ENCODE assay signal across 10 mouse cellular contexts in genomic region chr6:86570830-86571229, GRCm38 (mm10). TPM values are rescaled to one million over a fixed set of nuclear protein-coding genes. Genes with fewer than 3 reads are reported as not detected.
DNase-seq lines count a peak whose midpoint lies in the region; ATAC-seq lines count a peak whose summit lies in the region.
"Had no signal": no experiment of that assay in that cellular context is flagged by ENCODE, and none has a peak within 500 bp of the region (broad histone marks: within the 10 kb centered on the region; RNA-seq: fewer than 3 reads in every experiment).

No protein-coding gene starts in this region.

- WGBS in liver, embryonic 16.5 days (ENCODE audit: insufficient replicate concordance), result 20% methylated on average over 9 of the region's 9 CpGs
- 61% methylated on average over 9 of the region's 9 CpGs for WGBS in forebrain, embryonic 13.5 days

- H3K27me3 ChIP-seq in liver, embryonic 16.5 days (ENCODE audit: control insufficient read depth, insufficient read depth, low read depth, low read length), result no peaks in the 10 kb centered on the region
- no peaks in the 10 kb centered on the region for H3K27me3 ChIP-seq in forebrain, embryonic 13.5 days

- no peaks in the 10 kb centered on the region for H3K9me3 ChIP-seq in liver, embryonic 16.5 days (replicated peaks; ENCODE audit: control insufficient read depth, low read length)
- no peaks in the 10 kb centered on the region for H3K9me3 ChIP-seq in forebrain, embryonic 13.5 days (replicated peaks)

- H3K4me2 ChIP-seq in liver, embryonic 16.5 days (ENCODE audit: low read depth, low read length), result no peak overlapping the region
- no peak overlapping the region for H3K4me2 ChIP-seq in forebrain, embryonic 13.5 days

- no peaks in the 10 kb centered on the region for H3K36me3 ChIP-seq in liver, embryonic 16.5 days (ENCODE audit: control insufficient read depth, insufficient read depth)
- H3K36me3 ChIP-seq in forebrain, embryonic 13.5 days (ENCODE audit: poor library complexity, severe bottlenecking), result peaks cover 13% of the 10 kb centered on the region

- no peak overlapping the region for H3K9ac ChIP-seq in liver, embryonic 16.5 days (ENCODE audit: low read depth, low read length)
- no peak overlapping the region for H3K9ac ChIP-seq in forebrain, embryonic 13.5 days
- H3K9ac ChIP-seq: forebrain, postnatal 0 days had no signal

- no peak for DNase-seq in liver
- peak; percentile 37 to 65 for DNase-seq in kidney, postnatal 36 days
- peak; percentile 48 for DNase-seq in thymus, postnatal 0 days (ENCODE audit: low spot score)
- no peak for DNase-seq in layer of hippocampus, adult 9-10 months (ENCODE audit: low spot score)
- no peak for DNase-seq in gastrocnemius, postnatal 4 days (ENCODE audit: low spot score in 2 of 2)
- DNase-seq: forebrain, postnatal 0 days had no signal

- 0 out of 2 replicates have a peak, but pooled peaks have one; percentile 19 for ATAC-seq in liver, embryonic 16.5 days (ENCODE audit: low read depth)
- peak; percentile 85 for ATAC-seq in granulocyte monocyte progenitor cell, adult 5-6 weeks (replicated peaks; ENCODE audit: poor library complexity, severe bottlenecking)
- ATAC-seq in forebrain, embryonic 13.5 days, result no peak
- ATAC-seq: forebrain, postnatal 0 days had no signal

- H3K4me3 ChIP-seq in liver, embryonic 16.5 days (ENCODE audit: low read depth, low read length), result no peak overlapping the region
- H3K4me3 ChIP-seq in forebrain, embryonic 13.5 days, result no peak overlapping the region

- 0 out of 2 replicates have a peak overlapping the region, but pooled peaks have one; percentile 14 for H3K27ac ChIP-seq in liver, embryonic 16.5 days (ENCODE audit: low read length)
- H3K27ac ChIP-seq in forebrain, embryonic 13.5 days, result no peak overlapping the region

- H3K4me1 ChIP-seq in liver, embryonic 16.5 days (ENCODE audit: control insufficient read depth, low read depth, low read length), result peaks cover 3% of the 10 kb centered on the region
- peaks cover 18% of the 10 kb centered on the region for H3K4me1 ChIP-seq in forebrain, embryonic 13.5 days

RNA-seq across cellular contexts. Expression of gene Pcbp1, which starts 44.7 kb away (rescaled TPM):
- polyA plus RNA-seq in liver, embryonic 16.5 days (2015; fragmentation: Nextera tagmentation; extraction: Ambion mirVana), result 82.3 and 84.0 TPM in 2 replicates
- total RNA-seq in granulocyte monocyte progenitor cell, adult 5-6 weeks (2014; fragmentation: Nextera tagmentation), result 258 and 285 TPM in 2 replicates
- total RNA-seq in granulocyte monocyte progenitor cell, adult 5-6 weeks (2017), result 130 and 152 TPM in 2 replicates
- 466 and 487 TPM in 2 replicates for polyA plus RNA-seq in thymus, postnatal 0 days (2015; fragmentation: Nextera tagmentation; extraction: Ambion mirVana)
- 100 to 1,000 TPM; 235 to 247 TPM for total RNA-seq in gastrocnemius, postnatal 4 days (2021)
- polyA plus RNA-seq in forebrain, embryonic 13.5 days (2015; fragmentation: Nextera tagmentation; extraction: Ambion mirVana), result 204 and 245 TPM in 2 replicates

RNA-seq across cellular contexts. Expression of gene Asprv1, which starts 57.1 kb away (rescaled TPM):
- 2.3 and 2.9 TPM in 2 replicates for polyA plus RNA-seq in liver, embryonic 16.5 days (2015; fragmentation: Nextera tagmentation; extraction: Ambion mirVana)
- not detected in 2 replicates for total RNA-seq in granulocyte monocyte progenitor cell, adult 5-6 weeks (2014; fragmentation: Nextera tagmentation)
- 0.98 TPM in 1 of 2 replicates, not detected in the other for total RNA-seq in granulocyte monocyte progenitor cell, adult 5-6 weeks (2017)
- polyA plus RNA-seq in thymus, postnatal 0 days (2015; fragmentation: Nextera tagmentation; extraction: Ambion mirVana), result 6.9 and 9.5 TPM in 2 replicates
- total RNA-seq in gastrocnemius, postnatal 4 days (2021), result under 1 TPM; 0.42 to 0.67 TPM
- 0.45 and 0.67 TPM in 2 replicates for polyA plus RNA-seq in forebrain, embryonic 13.5 days (2015; fragmentation: Nextera tagmentation; extraction: Ambion mirVana)
- total RNA-seq: liver, adult 2 months had no signal

Comparison
In these comparisons a context has a peak if more than half of its experiments do, and no peak if none do; other contexts are left out.
1. DNase-seq: peak in kidney, postnatal 36 days (2 of 2) and thymus, postnatal 0 days (single experiment); none in liver (single experiment), layer of hippocampus, adult 9-10 months (single experiment) and gastrocnemius, postnatal 4 days (0 of 2).